Mouse (Mus musculus) thymus, adult 2 months (tissue): ENCODE data around the gene Rnase12. TPM values are rescaled to one million over a fixed set of nuclear protein-coding genes. Genes with fewer than 3 reads are reported as not detected.

Experiments
- DNase-seq: peaks from one replicate; pipeline ENCODE4 v3.0.0; 2021
- H3K27ac ChIP-seq: fragments of 200-500 bp; 2 replicates; pipeline ENCODE4 v1.5.1; 2012; ENCODE audit warnings: low read length, control low read depth; ENCODE audit not compliant: control insufficient read depth, insufficient read depth
- H3K27me3 ChIP-seq: fragments of 200-500 bp; 2 replicates; pipeline ENCODE4 v1.6.1; 2012; ENCODE audit warnings: mild to moderate bottlenecking, low read length, moderate library complexity, mixed read lengths; ENCODE audit not compliant: control insufficient read depth, insufficient read depth
- H3K36me3 ChIP-seq: fragments of 200-500 bp; 2 replicates; pipeline ENCODE4 v1.6.1; 2012; ENCODE audit warnings: mild to moderate bottlenecking, low read length, moderate library complexity; ENCODE audit not compliant: control insufficient read depth, insufficient read depth
- H3K4me1 ChIP-seq: fragments of 200-500 bp; replicated peaks from 2 replicates; pipeline ENCODE4 v1.6.1; 2012; ENCODE audit warnings: low read length; ENCODE audit not compliant: control insufficient read depth, insufficient read depth
- H3K4me3 ChIP-seq: fragments of 200-500 bp; 2 replicates; pipeline ENCODE4 v1.5.1; 2012; ENCODE audit warnings: mild to moderate bottlenecking, low read length, control low read depth, moderate library complexity; ENCODE audit not compliant: control insufficient read depth, insufficient read depth
- CTCF ChIP-seq: fragments of 200-500 bp; IDR thresholded peaks from 2 replicates; pipeline ENCODE4 v1.5.1; 2012; ENCODE audit warnings: mild to moderate bottlenecking, control low read depth, low read length, moderate library complexity, borderline replicate concordance; ENCODE audit not compliant: control insufficient read depth, poor library complexity, insufficient read depth; ENCODE audit errors: extremely low read depth
- POLR2A ChIP-seq: fragments of 200-500 bp; IDR thresholded peaks from 2 replicates; pipeline ENCODE4 v1.6.1; 2012; ENCODE audit warnings: mild to moderate bottlenecking, low read length, control low read depth, moderate library complexity; ENCODE audit not compliant: control insufficient read depth, poor library complexity, insufficient read depth; ENCODE audit errors: extremely low read depth
- WGBS: fragments of 180-500 bp; shearing (Covaris S2); methylation state at CpG from one replicate; pipeline ENCODE4 v1.1.7; 2018; 5-methylcytosine and 5-hydroxymethylcytosine counted together
- polyA plus RNA-seq: library from polyadenylated mRNA; depleted of rRNA; stranded (reverse); fragments of >200 nt; gene quantifications from 2 replicates; pipeline ENCODE4 v1.2.3, GENCODE M21; 2012

Gene Rnase12
- polyA plus RNA-seq, 1 experiment: 0.49 TPM

- Histone ChIP-seq H3K4me3 (no peak overlapping the region), H3K4me1 (no peaks in the 10 kb centered on the region), H3K27ac (no peak overlapping the region), H3K36me3 (no peaks in the 10 kb centered on the region), H3K27me3 (no peaks in the 10 kb centered on the region)
- TF ChIP-seq POLR2A (no peak), CTCF (no peak)
- no peak for DNase-seq
- 7% methylated on average over 5 of the region's 5 CpGs for WGBS
Observed at GRCm38 (mm10) chr14:51047846-51048245, 9.6 kb downstream of the Rnase12 start.

GRCm38 (mm10) chr14:51041769-51042168 is 15.7 kb downstream of the Rnase12 start, which contains the start of gene Rnase9:
Gene Rnase9 (minus strand): TSS chr14:51041869.
- TF ChIP-seq POLR2A: no peak
- whole genome bisulfite sequencing: 91% methylated on average over 6 of the region's 6 CpGs
- Histone ChIP-seq H3K4me3 (no peak within 1 kb of the TSS), H3K36me3 (no peaks in the 10 kb centered on the region), H3K27ac (no peak within 1 kb of the TSS), H3K4me1 (no peaks in the 10 kb centered on the region), H3K27me3 (no peaks in the 10 kb centered on the region)
- no peak for DNase-seq

- no peak for DNase-seq
- Histone ChIP-seq H3K4me3 (no peak overlapping the region), H3K27ac (no peak overlapping the region), H3K4me1 (no peaks in the 10 kb centered on the region), H3K36me3 (no peaks in the 10 kb centered on the region), H3K27me3 (no peaks in the 10 kb centered on the region)
- 69% methylated on average over 4 of the region's 4 CpGs for WGBS
- no peak for TF ChIP-seq CTCF
- TF ChIP-seq POLR2A: no peak
Observed at GRCm38 (mm10) chr14:51036214-51036613, 21.2 kb downstream of the Rnase12 start.

GRCm38 (mm10) chr14:51035206-51035605 is 22.3 kb downstream of the Rnase12 start:
- no peaks in the 10 kb centered on the region for H3K36me3 ChIP-seq

GRCm38 (mm10) chr14:51027387-51028155 is 29.9 kb downstream of the Rnase12 start:
- TF ChIP-seq POLR2A (no peak), CTCF (no peak)
- Histone ChIP-seq H3K27me3 (no peaks in the 10 kb centered on the region), H3K4me1 (no peaks in the 10 kb centered on the region), H3K27ac (no peak overlapping the region), H3K4me3 (no peak overlapping the region), H3K36me3 (no peaks in the 10 kb centered on the region)
- 76% methylated on average over 3 of the region's 3 CpGs for WGBS
- DNase-seq: no peak

More at GRCm38 (mm10) chr14:51035206-51035605, 22.3 kb downstream of the Rnase12 start:
- H3K27me3 ChIP-seq: no peaks in the 10 kb centered on the region
- TF ChIP-seq CTCF (no peak), POLR2A (no peak)
- no peak overlapping the region for H3K27ac ChIP-seq
- no peak for DNase-seq
- WGBS: 89% methylated on average over 1 of the region's 1 CpGs
- no peak overlapping the region for H3K4me3 ChIP-seq
- no peaks in the 10 kb centered on the region for H3K4me1 ChIP-seq

GRCm38 (mm10) chr14:51026391-51027133 is 30.9 kb downstream of the Rnase12 start:
- Histone ChIP-seq H3K27ac (no peak overlapping the region), H3K4me1 (no peaks in the 10 kb centered on the region), H3K36me3 (no peaks in the 10 kb centered on the region), H3K27me3 (no peaks in the 10 kb centered on the region), H3K4me3 (no peak overlapping the region)
- peak; percentile 63 for DNase-seq
- WGBS: 43% methylated on average over 5 of the region's 5 CpGs
- TF ChIP-seq POLR2A (no peak), CTCF (no peak)

- TF ChIP-seq POLR2A (no peak), CTCF (no peak)
Observed at GRCm38 (mm10) chr14:51024820-51025219, 32.6 kb downstream of the Rnase12 start.

More at GRCm38 (mm10) chr14:51024820-51025219, 32.6 kb downstream of the Rnase12 start:
- no peaks in the 10 kb centered on the region for H3K4me1 ChIP-seq
- WGBS: 97% methylated on average over 1 of the region's 1 CpGs
- H3K27ac ChIP-seq: no peak overlapping the region
- no peaks in the 10 kb centered on the region for H3K27me3 ChIP-seq
- no peak overlapping the region for H3K4me3 ChIP-seq
- H3K36me3 ChIP-seq: no peaks in the 10 kb centered on the region
- DNase-seq: no peak
